Mouse (Mus musculus) skeletal muscle tissue, postnatal 0 days (tissue): ENCODE results near the gene Drp2. TPM values are rescaled to one million over a fixed set of nuclear protein-coding genes. Genes with fewer than 3 reads are reported as not detected.

ENCODE experiments used
- polyA plus RNA-seq: library from polyadenylated mRNA; unstranded; fragments of >200 nt; fragmentation: Nextera tagmentation; extraction: Ambion mirVana; gene quantifications from 2 replicates; pipeline ENCODE4 v1.2.1, GENCODE M21; 2015

The Drp2 gene
- 2.3 and 2.8 TPM in 2 replicates for polyA plus RNA-seq

GRCm38 (mm10) chrX:134403863-134404583 is at the start of gene Drp2:
Drp2 (plus strand) TSS chrX:134404551.

GRCm38 (mm10) chrX:134476290-134476689 is 71.9 kb downstream of the Drp2 start, which contains the start of gene Taf7l:
Taf7l (minus strand) TSS chrX:134476490.

Other genes starting within 250 kb of the Drp2 start
- 0.29 and 1.1 TPM in 2 replicates for gene Xkrx, start 242.5 kb upstream of the Drp2 start, polyA plus RNA-seq
- gene Arl13a, start 217.1 kb upstream of the Drp2 start, polyA plus RNA-seq = not detected in 2 replicates
- 0.19 TPM in 1 of 2 replicates, not detected in the other for gene Nox1, start 182.6 kb upstream of the Drp2 start, polyA plus RNA-seq
- 12.0 and 12.3 TPM in 2 replicates for gene Trmt2b, start 127.6 kb upstream of the Drp2 start, polyA plus RNA-seq
- gene Tmem35a, start 109.3 kb upstream of the Drp2 start, polyA plus RNA-seq = 2.4 and 2.7 TPM in 2 replicates
- gene Cenpi, start 96.5 kb upstream of the Drp2 start, polyA plus RNA-seq = 5.8 and 6.5 TPM in 2 replicates
- gene Taf7l, start 71.9 kb downstream of the Drp2 start, polyA plus RNA-seq = not detected in 2 replicates
- gene Timm8a1, start 137.3 kb downstream of the Drp2 start, polyA plus RNA-seq = 54.5 and 56.1 TPM in 2 replicates
- gene Btk, start 179.0 kb downstream of the Drp2 start, polyA plus RNA-seq = 1.8 and 1.9 TPM in 2 replicates
- 299 and 323 TPM in 2 replicates for gene Rpl36a, start 181.1 kb downstream of the Drp2 start, polyA plus RNA-seq
- 1.7 and 2.0 TPM in 2 replicates for gene Gla, start 196.6 kb downstream of the Drp2 start, polyA plus RNA-seq
- 74.5 and 79.7 TPM in 2 replicates for gene Hnrnph2, start 196.6 kb downstream of the Drp2 start, polyA plus RNA-seq